Mouse (Mus musculus): Measurements from ENCODE around the gene Ftsj3. TPM values are rescaled to one million over a fixed set of nuclear protein-coding genes. Genes with fewer than 3 reads are reported as not detected.

Ftsj3 gene
- polyA plus RNA-seq, 1 experiment = 48.5 TPM

DNA sequence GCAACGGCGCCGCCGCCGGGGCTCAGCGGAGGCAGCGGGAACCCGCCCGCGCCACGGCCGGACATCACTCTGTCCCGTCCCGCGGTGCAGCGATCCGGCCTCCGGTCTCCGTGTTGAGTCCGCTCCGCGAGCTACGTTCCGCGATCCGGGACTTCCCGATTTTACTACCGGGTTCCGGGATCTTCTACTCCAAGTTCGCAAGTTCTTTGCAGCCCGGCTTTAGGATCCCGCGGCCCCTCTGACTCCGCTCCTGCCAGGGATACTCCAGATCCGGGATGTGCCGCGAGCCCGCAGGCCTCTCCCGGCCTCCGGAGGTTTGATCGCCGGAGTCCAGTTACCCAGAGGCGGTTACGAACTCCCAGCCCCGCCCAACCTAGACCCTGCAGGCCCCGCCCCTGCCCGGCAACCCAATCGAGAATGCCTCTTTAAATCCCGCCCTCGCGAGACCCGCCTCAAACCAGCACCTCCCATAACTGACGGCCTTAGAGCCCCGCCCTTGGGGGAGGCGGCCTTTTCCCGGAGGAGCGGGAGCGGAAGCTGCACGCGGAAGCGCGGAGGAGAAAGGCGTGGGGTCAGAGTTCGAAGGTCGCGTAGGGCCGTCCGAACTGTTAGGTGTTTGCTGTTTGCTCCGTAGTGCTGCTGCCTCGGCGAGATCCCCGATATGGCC lies 16.9 kb upstream of the Ftsj3 start, which contains the start of gene Smarcd2:
Smarcd2 (minus strand) TSS at position 329 of the 667 bp plus-strand sequence.
- Histone ChIP-seq H3K27ac (ENCODE audit: control insufficient read depth, insufficient read depth, low read depth, low read length, poor library complexity) (peak within 1 kb of the TSS; percentile 96), H3K4me1 (ENCODE audit: control insufficient read depth, insufficient read depth, low read length) (peaks cover 12% of the 10 kb centered on the region), H3K4me3 (replicated peaks; ENCODE audit: control insufficient read depth, low read depth, low read length) (peak within 1 kb of the TSS; percentile 93)
- peak; percentile 71 for TF ChIP-seq POLR2A (IDR thresholded peaks at IDR 0.05; ENCODE audit: borderline replicate concordance, control insufficient read depth, low read depth, low read length)
- TF ChIP-seq CTCF (IDR thresholded peaks at IDR 0.05; ENCODE audit: control insufficient read depth, insufficient read depth, low read length) = no peak
- under 1% methylated on average over 72 of the region's 72 CpGs for WGBS

DNA sequence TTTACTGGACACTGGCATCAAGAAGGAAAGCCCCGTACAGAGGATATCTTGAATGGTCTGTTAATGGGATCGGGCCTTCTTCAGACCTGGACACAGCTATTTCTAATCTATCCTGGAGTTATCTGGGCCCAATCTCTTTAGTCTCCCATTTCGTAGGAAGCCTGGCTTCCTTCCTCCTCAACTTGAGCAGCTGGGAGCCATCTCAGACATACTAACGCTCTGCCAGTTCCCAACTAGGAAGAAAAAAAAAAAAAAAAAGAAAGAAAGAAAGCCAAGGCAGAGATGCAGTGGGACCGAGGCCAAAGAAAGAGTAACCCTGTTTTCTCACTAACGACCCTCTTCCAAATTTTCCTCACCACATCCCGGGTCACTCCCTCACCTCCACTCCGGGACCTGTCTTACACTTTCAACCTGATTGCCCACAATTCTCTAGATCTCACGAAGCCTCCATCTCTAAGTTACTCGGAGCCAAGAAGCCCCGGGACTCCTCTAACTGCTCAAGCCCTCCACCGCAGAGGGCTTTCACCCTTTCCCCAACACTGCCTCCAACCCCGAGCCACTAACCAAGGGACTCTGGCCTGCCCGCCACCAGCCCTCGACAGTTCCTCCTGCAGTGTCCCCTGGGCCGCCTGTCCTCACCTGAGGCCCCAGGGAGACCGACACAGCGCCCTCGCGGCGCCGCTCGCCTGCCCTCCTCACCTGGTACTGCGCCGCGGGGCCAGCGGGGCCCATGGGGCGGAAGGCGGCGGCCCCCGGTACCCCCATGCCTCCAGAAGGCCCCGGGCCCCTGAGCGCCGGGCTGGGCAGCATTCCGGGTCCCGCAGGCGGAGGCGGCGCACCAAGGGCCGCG lies 16.1 kb upstream of the Ftsj3 start:
- TF ChIP-seq POLR2A (IDR thresholded peaks at IDR 0.05; ENCODE audit: borderline replicate concordance, control insufficient read depth, low read depth, low read length) (no peak), CTCF (IDR thresholded peaks at IDR 0.05; ENCODE audit: control insufficient read depth, insufficient read depth, low read length) (no peak)
- H3K4me1 ChIP-seq (ENCODE audit: control insufficient read depth, insufficient read depth, low read length) = peaks cover 12% of the 10 kb centered on the region
- peak overlapping the region; percentile 93 for H3K4me3 ChIP-seq (replicated peaks; ENCODE audit: control insufficient read depth, low read depth, low read length)
- peak overlapping the region; percentile 96 for H3K27ac ChIP-seq (ENCODE audit: control insufficient read depth, insufficient read depth, low read depth, low read length, poor library complexity)
- under 1% methylated on average over 41 of the region's 41 CpGs for WGBS

DNA sequence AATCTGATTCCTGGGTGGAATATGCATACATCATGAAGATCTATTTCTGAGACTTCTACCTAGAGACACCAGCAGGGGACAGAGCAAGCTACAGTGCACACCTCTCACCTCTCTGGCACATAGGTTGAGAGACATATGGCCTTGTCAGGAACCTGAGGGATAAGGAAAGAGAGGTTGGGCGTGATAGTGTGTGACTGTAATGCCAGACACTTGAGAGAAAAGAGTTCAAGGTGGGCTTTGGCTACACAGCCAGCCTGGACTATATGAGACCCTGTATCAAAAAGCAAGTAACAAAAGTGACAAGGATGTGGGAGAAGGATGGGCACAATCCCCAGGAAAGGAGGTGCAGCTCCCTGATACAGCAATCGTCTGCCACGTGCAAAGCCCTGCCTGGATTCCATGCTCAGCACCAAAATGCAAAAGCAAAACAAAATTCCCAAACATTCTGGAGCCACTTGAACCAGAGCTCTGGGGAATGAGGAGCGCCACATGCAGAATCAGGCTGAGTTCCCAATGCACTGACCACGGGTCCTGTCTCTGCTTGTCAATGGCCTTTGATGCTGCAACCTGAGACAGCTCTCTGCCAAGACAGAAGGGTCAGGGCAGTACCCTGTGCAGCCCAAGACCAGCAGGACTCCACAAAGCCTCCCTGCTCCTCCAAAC lies 15.4 kb upstream of the Ftsj3 start:
- 23% methylated on average over 5 of the region's 5 CpGs for WGBS

DNA sequence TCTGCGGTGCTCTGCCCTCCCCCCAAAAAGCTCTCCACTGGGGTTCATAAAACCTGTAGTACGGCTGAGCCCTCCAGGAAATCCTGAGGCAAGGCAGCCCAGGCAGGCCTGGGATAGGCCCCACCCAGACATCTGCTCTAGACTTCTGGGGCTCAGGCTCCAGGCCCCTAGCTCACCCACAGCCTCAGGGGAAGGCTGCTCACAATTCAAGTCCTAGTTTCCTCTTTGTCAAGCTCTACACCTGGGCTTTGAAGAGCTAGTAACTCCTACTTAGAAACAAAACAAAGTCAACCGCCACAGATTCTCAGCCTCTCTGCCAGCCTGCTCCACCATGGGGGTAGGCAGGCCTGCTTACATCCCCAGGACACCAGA lies 13.2 kb upstream of the Ftsj3 start:
- WGBS = 22% methylated on average over 3 of the region's 3 CpGs
- H3K4me1 ChIP-seq (ENCODE audit: control insufficient read depth, insufficient read depth, low read length) = peaks cover 7% of the 10 kb centered on the region; the same call in 1 of the 2 replicates

More for the DNA sequence above, 15.4 kb upstream of the Ftsj3 start:
- no peak overlapping the region for H3K27ac ChIP-seq (ENCODE audit: control insufficient read depth, insufficient read depth, low read depth, low read length, poor library complexity)
- peaks cover 10% of the 10 kb centered on the region; the same call in 1 of the 2 replicates for H3K4me1 ChIP-seq (ENCODE audit: control insufficient read depth, insufficient read depth, low read length)
- no peak for TF ChIP-seq POLR2A (IDR thresholded peaks at IDR 0.05; ENCODE audit: borderline replicate concordance, control insufficient read depth, low read depth, low read length)
- TF ChIP-seq CTCF (IDR thresholded peaks at IDR 0.05; ENCODE audit: control insufficient read depth, insufficient read depth, low read length) = no peak
- peak overlapping the region; percentile 93 for H3K4me3 ChIP-seq (replicated peaks; ENCODE audit: control insufficient read depth, low read depth, low read length)

DNA sequence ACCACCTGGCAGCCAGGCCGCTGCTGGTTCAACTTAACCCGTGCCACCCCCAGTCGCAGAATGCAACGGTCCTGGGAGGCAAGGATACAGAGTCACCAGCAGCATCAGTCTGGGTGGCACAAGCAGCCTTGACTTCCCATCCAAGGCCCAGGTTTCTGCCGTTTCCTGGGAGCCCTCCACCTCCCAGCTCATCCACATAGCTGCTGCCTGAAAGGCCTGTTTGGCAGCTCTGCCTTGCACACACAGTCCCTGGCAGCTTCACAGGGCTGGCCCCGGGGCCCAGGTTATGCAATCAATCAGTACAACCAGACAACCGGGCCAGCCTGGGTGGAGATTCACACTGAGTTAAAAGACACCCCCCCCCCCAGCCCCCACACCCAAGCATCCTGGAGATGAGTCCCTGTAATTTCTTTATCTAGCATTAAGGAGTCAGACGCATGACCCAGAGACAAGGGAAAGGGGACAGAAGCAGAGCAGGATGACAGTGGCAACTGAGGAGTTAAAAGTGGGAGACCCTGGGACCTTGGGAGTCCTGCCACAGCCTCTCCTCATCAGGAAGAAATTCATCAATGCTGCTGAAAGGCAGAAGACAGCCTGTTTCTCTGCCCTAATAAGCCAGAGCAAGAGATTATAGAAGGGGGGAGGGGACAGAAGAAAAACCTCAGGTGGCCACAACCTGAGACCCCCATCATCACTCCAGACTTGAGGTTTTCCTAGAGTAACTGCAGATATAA lies 12.6 kb upstream of the Ftsj3 start:
- Histone ChIP-seq H3K4me1 (ENCODE audit: control insufficient read depth, insufficient read depth, low read length) (peaks cover 7% of the 10 kb centered on the region; the same call in 1 of the 2 replicates), H3K4me3 (replicated peaks; ENCODE audit: control insufficient read depth, low read depth, low read length) (no peak overlapping the region), H3K27ac (ENCODE audit: control insufficient read depth, insufficient read depth, low read depth, low read length, poor library complexity) (no peak overlapping the region)
- TF ChIP-seq POLR2A (IDR thresholded peaks at IDR 0.05; ENCODE audit: borderline replicate concordance, control insufficient read depth, low read depth, low read length) (no peak), CTCF (IDR thresholded peaks at IDR 0.05; ENCODE audit: control insufficient read depth, insufficient read depth, low read length) (no peak)
- 58% methylated on average over 8 of the region's 8 CpGs for WGBS

More for the DNA sequence above, 13.2 kb upstream of the Ftsj3 start:
- TF ChIP-seq POLR2A (IDR thresholded peaks at IDR 0.05; ENCODE audit: borderline replicate concordance, control insufficient read depth, low read depth, low read length) (no peak), CTCF (IDR thresholded peaks at IDR 0.05; ENCODE audit: control insufficient read depth, insufficient read depth, low read length) (no peak)
- Histone ChIP-seq H3K4me3 (replicated peaks; ENCODE audit: control insufficient read depth, low read depth, low read length) (no peak overlapping the region), H3K27ac (ENCODE audit: control insufficient read depth, insufficient read depth, low read depth, low read length, poor library complexity) (peak overlapping the region; percentile 38)

DNA sequence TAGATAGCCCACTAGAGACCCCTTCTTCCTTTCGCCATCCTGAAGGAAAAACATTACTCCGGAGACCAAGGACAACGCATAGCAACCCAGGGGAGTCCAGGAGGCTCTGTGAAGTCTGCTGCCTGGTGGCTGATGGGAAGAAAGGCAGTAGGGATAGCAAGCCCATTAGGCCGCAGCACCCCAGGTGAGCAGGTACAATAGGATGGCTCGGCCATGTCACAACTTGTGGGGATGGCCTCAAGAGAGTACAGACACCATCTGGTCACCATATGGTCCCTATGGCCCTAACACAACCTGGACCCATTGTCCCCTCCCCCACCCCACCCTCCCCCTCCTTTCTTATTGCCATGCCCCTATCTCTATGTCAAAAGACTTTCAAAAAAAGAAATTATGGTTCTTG lies 12.0 kb upstream of the Ftsj3 start:
- Histone ChIP-seq H3K4me3 (replicated peaks; ENCODE audit: control insufficient read depth, low read depth, low read length) (no peak overlapping the region), H3K4me1 (ENCODE audit: control insufficient read depth, insufficient read depth, low read length) (peaks cover 7% of the 10 kb centered on the region; the same call in 1 of the 2 replicates), H3K27ac (ENCODE audit: control insufficient read depth, insufficient read depth, low read depth, low read length, poor library complexity) (no peak overlapping the region)
- 92% methylated on average over 5 of the region's 5 CpGs for WGBS
- TF ChIP-seq CTCF (IDR thresholded peaks at IDR 0.05; ENCODE audit: control insufficient read depth, insufficient read depth, low read length) (no peak), POLR2A (IDR thresholded peaks at IDR 0.05; ENCODE audit: borderline replicate concordance, control insufficient read depth, low read depth, low read length) (no peak)

DNA sequence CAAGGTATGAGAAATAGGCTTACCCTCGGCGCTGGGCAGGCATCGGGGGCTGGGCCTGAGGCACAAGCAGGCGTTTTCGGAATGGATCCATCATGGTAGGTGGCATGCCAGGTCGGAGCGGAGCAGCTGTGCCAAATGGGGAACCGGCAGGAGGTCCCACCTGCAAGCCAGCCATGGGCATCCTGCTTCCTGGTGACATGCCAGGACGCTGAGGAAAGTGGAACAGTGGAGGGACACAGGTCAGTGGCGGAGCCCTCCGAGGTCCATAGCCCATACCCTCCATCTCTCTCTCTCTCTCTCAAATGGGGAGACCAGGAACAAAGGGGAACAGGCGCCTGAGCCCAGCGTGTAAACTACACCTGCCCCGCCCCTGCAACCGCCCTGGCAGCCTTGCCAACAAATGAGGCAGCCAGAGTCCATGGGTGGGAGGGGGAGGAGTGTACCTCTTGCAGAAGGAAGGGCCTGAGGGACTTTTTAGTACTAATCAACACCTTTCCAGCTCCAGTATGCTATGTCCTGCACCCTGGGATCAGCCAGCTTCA lies 11.5 kb upstream of the Ftsj3 start:
- no peak overlapping the region for H3K27ac ChIP-seq (ENCODE audit: control insufficient read depth, insufficient read depth, low read depth, low read length, poor library complexity)
- no peak overlapping the region for H3K4me3 ChIP-seq (replicated peaks; ENCODE audit: control insufficient read depth, low read depth, low read length)
- 66% methylated on average over 15 of the region's 15 CpGs for WGBS
- peaks cover 7% of the 10 kb centered on the region; the same call in 1 of the 2 replicates for H3K4me1 ChIP-seq (ENCODE audit: control insufficient read depth, insufficient read depth, low read length)
- TF ChIP-seq CTCF (IDR thresholded peaks at IDR 0.05; ENCODE audit: control insufficient read depth, insufficient read depth, low read length) (no peak), POLR2A (IDR thresholded peaks at IDR 0.05; ENCODE audit: borderline replicate concordance, control insufficient read depth, low read depth, low read length) (no peak)
